Mouse (Mus musculus) ES-Bruce4 (cell line): ENCODE results near the gene Thsd7b.

Experiments
- CTCF ChIP-seq: IDR thresholded peaks from one replicate; pipeline ENCODE4 v1.8.1; 2011; ENCODE audit warnings: low read depth, low read length
- POLR2A ChIP-seq: IDR thresholded peaks from one replicate; pipeline ENCODE4 v1.8.1; 2011; ENCODE audit warnings: low read length; ENCODE audit not compliant: insufficient read depth

DNA sequence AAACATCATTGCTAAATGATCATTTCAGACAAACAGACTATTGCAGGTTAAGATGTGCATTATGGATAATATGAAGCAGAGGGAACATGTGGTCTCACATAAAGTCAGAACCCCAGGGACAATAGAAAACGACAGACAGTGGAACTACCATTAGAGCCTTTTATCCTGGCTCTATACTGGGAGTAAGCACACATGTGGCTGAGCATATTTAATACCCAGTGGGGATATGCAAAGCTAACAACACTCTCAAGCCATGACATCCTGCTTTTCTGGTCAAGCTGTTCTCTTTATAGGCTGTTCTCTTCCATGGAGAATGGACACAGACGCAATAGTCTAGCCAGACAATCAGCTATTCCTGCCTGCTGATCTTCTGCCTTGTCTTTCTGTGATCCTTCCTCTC lies 191.3 kb downstream of the Thsd7b start:
- no peak for TF ChIP-seq CTCF
- no peak for TF ChIP-seq POLR2A
